Mouse (Mus musculus): ENCODE measurements around the gene Pdpr. TPM values are rescaled to one million over a fixed set of nuclear protein-coding genes. Genes with fewer than 3 reads are reported as not detected.
A peak's percentile ranks its signal among the peaks of the same experiment; 100 is the strongest.
"Not testable (repeated sequence)": the region's sequence is repeated elsewhere in the genome, so short reads cannot be mapped to it uniquely, and the experiment has no call there.

Gene Pdpr
- total and polyA plus RNA-seq, 3 experiments: 8.3 to 11.6 (median 8.3) TPM

DNA sequence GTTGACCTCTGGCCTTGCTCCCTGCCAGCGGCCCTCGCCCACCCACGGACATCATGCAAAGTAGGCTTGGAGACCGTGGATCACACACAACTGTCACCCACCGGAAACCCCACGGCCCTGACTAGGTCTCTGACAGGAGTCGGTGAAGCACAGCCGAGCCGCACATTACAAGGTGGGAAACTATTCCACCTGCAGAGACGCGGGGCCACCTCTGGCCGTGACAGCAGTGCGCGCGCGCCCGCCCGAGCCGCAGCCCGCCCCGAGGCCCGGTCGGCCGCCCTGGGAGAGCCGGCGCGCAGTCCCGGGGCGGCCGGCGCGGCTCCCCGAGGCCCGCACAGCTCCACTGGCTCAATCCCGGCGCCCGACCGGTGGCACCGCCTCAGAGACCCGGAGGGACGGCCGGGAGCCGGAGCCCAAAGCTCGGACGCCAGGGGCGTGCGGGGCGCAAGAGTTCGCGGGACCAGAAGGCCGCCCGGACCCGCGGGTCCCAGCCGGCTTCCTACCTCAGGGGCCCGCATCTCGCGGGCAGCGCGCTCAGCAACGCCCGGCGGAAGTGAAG, 50.5 kb downstream of the Pdpr start:
- peak overlapping the region; percentile 45 to 74 (median 51) for H3K4me3 ChIP-seq (replicated peaks in 1 of 3; ENCODE audit: low read depth in 2 of 3, low read length in 2 of 3, poor library complexity in 1 of 3)
- dilution Hi-C loops (cut with MboI; ENCODE audit: extremely low pct_ligation_motif_present, extremely low pct_unique_long_range_greater_than_20kb, low sequenced_read_pairs): not testable (repeated sequence)

DNA sequence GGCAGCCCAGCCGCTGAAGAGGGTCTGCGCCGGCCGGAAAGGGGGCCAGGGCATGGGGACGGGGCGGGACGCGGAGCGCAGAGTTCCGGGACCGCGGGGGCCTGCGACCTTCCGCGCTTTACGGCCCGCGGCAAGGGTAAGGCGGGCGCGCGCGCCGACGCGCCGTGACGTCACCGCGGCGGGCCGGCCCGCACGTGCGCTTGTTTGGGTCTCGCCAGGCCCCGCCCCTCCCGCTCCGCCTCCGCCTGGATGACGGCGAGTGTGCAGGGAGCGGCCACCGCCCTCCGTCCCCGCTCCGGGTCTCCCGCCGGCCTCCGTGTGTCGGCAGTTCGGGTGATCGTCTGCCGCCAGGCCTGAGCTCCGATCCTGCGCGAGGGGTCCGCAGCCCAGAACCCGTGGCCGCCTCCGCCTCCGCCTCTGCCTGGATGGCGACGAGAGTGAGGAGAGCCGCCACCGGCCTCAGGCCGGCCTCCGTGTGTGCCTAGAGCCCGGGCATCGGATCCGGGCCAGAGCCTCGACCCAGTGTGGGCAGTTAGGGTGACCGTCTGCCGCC, 51.1 kb downstream of the Pdpr start:
- H3K4me1 ChIP-seq (ENCODE audit: control insufficient read depth in 1 of 2, insufficient read depth in 2 of 2): peaks cover 0 to 27% of the 10 kb centered on the region in 2 experiments; a peak in 2 of 4 replicates
- in situ Hi-C loops (cut with MboI; ENCODE audit: low pct_ligation_motif_present, low pct_unique_long_range_greater_than_20kb, low sequenced_read_pairs); dilution Hi-C loops (cut with MboI; ENCODE audit: extremely low pct_ligation_motif_present, extremely low pct_unique_long_range_greater_than_20kb, low sequenced_read_pairs); H3K9me3 ChIP-seq (replicated peaks; ENCODE audit: low read length); H3K27me3 ChIP-seq (replicated peaks); H3K27ac ChIP-seq (ENCODE audit: insufficient read depth, low read depth): not testable (repeated sequence)
- TF ChIP-seq SIN3A (IDR thresholded peaks at IDR 0.05; ENCODE audit: low read length) (peak; percentile 83), ELF1 (IDR thresholded peaks at IDR 0.05; ENCODE audit: low read depth, low read length) (peak; percentile 77), HCFC1 (IDR thresholded peaks at IDR 0.05; ENCODE audit: low read depth, low read length) (peak; percentile 50), MXI1 (IDR thresholded peaks at IDR 0.05; ENCODE audit: low read depth, low read length) (peak; percentile 80; the same call in 1 of the 2 replicates), NRF1 (IDR thresholded peaks at IDR 0.05; ENCODE audit: low read depth, low read length) (peak; percentile 56), TCF12 (IDR thresholded peaks at IDR 0.05; ENCODE audit: low read depth, low read length) (peak; percentile 37; the same call in 1 of the 2 replicates), ZMIZ1 (IDR thresholded peaks at IDR 0.05; ENCODE audit: low read depth, low read length) (0 out of 2 replicates have a peak, but pooled peaks have one; percentile 16), BHLHE40 (IDR thresholded peaks at IDR 0.05; ENCODE audit: low read depth, low read length) (peak; percentile 96), MAX (IDR thresholded peaks at IDR 0.05; ENCODE audit: low read length) (peak; percentile 78)
- peak overlapping the region; percentile 89 for H3K4me2 ChIP-seq (ENCODE audit: insufficient read depth, low read depth, poor library complexity, severe bottlenecking)
- peak overlapping the region; percentile 48 to 74 (median 51) for H3K4me3 ChIP-seq (replicated peaks in 1 of 3; ENCODE audit: low read depth in 2 of 3, low read length in 2 of 3, poor library complexity in 1 of 3)
- DNase-seq (ENCODE audit: extremely low read depth): peak; percentile 81
- H3K79me2 ChIP-seq (replicated peaks; ENCODE audit: control insufficient read depth, extremely low read depth, insufficient read depth, poor library complexity, severe bottlenecking): peaks cover 16% of the 10 kb centered on the region
- H3K36me3 ChIP-seq (replicated peaks in 1 of 2; ENCODE audit: control insufficient read depth in 1 of 2, insufficient read depth in 1 of 2, low read length in 1 of 2): peaks cover 0 to 14% of the 10 kb centered on the region in 2 experiments
- peak overlapping the region; percentile 57 for H3K9ac ChIP-seq (ENCODE audit: insufficient read depth, low read depth)

More for the DNA sequence above, 50.5 kb downstream of the Pdpr start:
- H3K27ac ChIP-seq (ENCODE audit: insufficient read depth, low read depth); H3K9me3 ChIP-seq (replicated peaks; ENCODE audit: low read length); H3K27me3 ChIP-seq (replicated peaks); in situ Hi-C loops (cut with MboI; ENCODE audit: low pct_ligation_motif_present, low pct_unique_long_range_greater_than_20kb, low sequenced_read_pairs): not testable (repeated sequence)
- peaks cover 0 to 27% of the 10 kb centered on the region in 2 experiments; a peak in 2 of 4 replicates for H3K4me1 ChIP-seq (ENCODE audit: control insufficient read depth in 1 of 2, insufficient read depth in 2 of 2)
- H3K79me2 ChIP-seq (replicated peaks; ENCODE audit: control insufficient read depth, extremely low read depth, insufficient read depth, poor library complexity, severe bottlenecking): peaks cover 16% of the 10 kb centered on the region
- H3K36me3 ChIP-seq (replicated peaks in 1 of 2; ENCODE audit: control insufficient read depth in 1 of 2, insufficient read depth in 1 of 2, low read length in 1 of 2): peaks cover 0 to 20% of the 10 kb centered on the region in 2 experiments
- DNase-seq (ENCODE audit: extremely low read depth): peak; percentile 14
- peak overlapping the region; percentile 36 for H3K9ac ChIP-seq (ENCODE audit: insufficient read depth, low read depth)
- H3K4me2 ChIP-seq (ENCODE audit: insufficient read depth, low read depth, poor library complexity, severe bottlenecking): peak overlapping the region; percentile 99
- TF ChIP-seq POLR2A (IDR thresholded peaks at IDR 0.05; ENCODE audit: low read depth, low read length): peak; percentile 31; the same call in 1 of the 2 replicates

DNA sequence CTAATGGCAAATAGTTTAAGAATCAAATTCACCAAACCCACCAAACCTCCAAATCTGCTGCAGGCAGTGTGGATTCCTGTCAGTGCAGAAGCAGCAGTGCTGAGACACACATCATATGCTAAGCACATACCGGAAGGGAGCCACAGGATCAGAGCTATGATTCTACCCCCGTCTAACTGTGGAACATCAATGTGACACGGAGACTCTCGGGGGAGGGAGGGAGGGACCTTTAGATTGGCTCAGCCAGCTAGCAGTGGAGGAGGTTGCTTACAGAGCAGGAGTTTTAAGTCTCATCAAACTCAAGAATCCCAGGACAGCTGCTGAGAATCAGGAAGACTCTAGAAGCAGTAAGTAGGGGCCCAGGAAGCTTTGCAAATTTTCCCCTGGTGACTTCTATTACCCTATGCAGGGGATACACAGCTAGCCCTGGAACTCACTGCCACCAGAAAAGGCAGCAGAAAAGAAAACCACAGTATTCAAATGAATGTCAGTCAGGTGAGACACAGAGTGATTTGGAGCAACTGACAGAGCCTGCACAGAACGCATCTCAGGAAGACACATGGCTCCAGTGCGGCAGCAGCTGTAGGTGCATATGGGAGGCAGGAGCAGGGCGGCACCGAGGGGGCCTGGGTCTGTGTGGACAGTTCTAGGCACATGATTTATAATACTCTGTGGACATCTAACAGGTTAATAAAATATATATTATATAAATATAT, 61.4 kb downstream of the Pdpr start:
- H3K9ac ChIP-seq (ENCODE audit: insufficient read depth, low read depth): no peak overlapping the region; the same call in 1 of the 2 replicates
- no peak overlapping the region for H3K4me3 ChIP-seq (replicated peaks in 1 of 3; ENCODE audit: low read depth in 2 of 3, low read length in 2 of 3, poor library complexity in 1 of 3)
- dilution Hi-C loops (cut with MboI; ENCODE audit: extremely low pct_ligation_motif_present, extremely low pct_unique_long_range_greater_than_20kb, low sequenced_read_pairs) (no loop called here), in situ Hi-C loops (cut with MboI; ENCODE audit: low pct_ligation_motif_present, low pct_unique_long_range_greater_than_20kb, low sequenced_read_pairs) (no loop called here)
- H3K27me3 ChIP-seq (replicated peaks): no peaks in the 10 kb centered on the region
- peak; percentile 81 for DNase-seq (ENCODE audit: extremely low read depth)
- H3K36me3 ChIP-seq (replicated peaks in 1 of 2; ENCODE audit: control insufficient read depth in 1 of 2, insufficient read depth in 1 of 2, low read length in 1 of 2): peaks cover 37 to 74% of the 10 kb centered on the region in 2 experiments
- peak overlapping the region; percentile 79 for H3K4me2 ChIP-seq (ENCODE audit: insufficient read depth, low read depth, poor library complexity, severe bottlenecking)
- peak overlapping the region; percentile 61; the same call in 1 of the 2 replicates for H3K27ac ChIP-seq (ENCODE audit: insufficient read depth, low read depth)
- H3K9me3 ChIP-seq (replicated peaks; ENCODE audit: low read length): no peaks in the 10 kb centered on the region
- H3K4me1 ChIP-seq (ENCODE audit: control insufficient read depth in 1 of 2, insufficient read depth in 2 of 2): peaks cover 8 to 36% of the 10 kb centered on the region in 2 experiments
- no peaks in the 10 kb centered on the region for H3K79me2 ChIP-seq (replicated peaks; ENCODE audit: control insufficient read depth, extremely low read depth, insufficient read depth, poor library complexity, severe bottlenecking)
- no peak for TF ChIP-seq NELFE (IDR thresholded peaks at IDR 0.05; ENCODE audit: low read depth, low read length)
- no peak for TF ChIP-seq TCF12 (IDR thresholded peaks at IDR 0.05; ENCODE audit: low read depth, low read length)
- TF ChIP-seq USF2 (conservative IDR thresholded peaks at IDR 0.05; ENCODE audit: low read depth, low read length): no peak
- no peak for TF ChIP-seq ELF1 (IDR thresholded peaks at IDR 0.05; ENCODE audit: low read depth, low read length)
- no peak for TF ChIP-seq CHD1 (IDR thresholded peaks at IDR 0.05; ENCODE audit: low read depth, low read length)
- TF ChIP-seq CTCF (conservative IDR thresholded peaks at IDR 0.05 in 1 of 2, IDR thresholded peaks at IDR 0.05 in 1 of 2; ENCODE audit: low read depth in 2 of 2, low read length in 2 of 2): no peak
- TF ChIP-seq SIN3A (IDR thresholded peaks at IDR 0.05; ENCODE audit: low read length): peak; percentile 45; the same call in 1 of the 2 replicates
- TF ChIP-seq ETS1 (conservative IDR thresholded peaks at IDR 0.05; ENCODE audit: low read depth, low read length): peak; percentile 76
- TF ChIP-seq NRF1 (IDR thresholded peaks at IDR 0.05; ENCODE audit: low read depth, low read length): no peak
- peak; percentile 46; the same call in 1 of the 2 replicates for TF ChIP-seq MYC (IDR thresholded peaks at IDR 0.05; ENCODE audit: low read depth, low read length)
- peak; percentile 57; the same call in 1 of the 2 replicates for TF ChIP-seq MAX (IDR thresholded peaks at IDR 0.05; ENCODE audit: low read length)
- TF ChIP-seq E2F4 (IDR thresholded peaks at IDR 0.05; ENCODE audit: insufficient replicate concordance, low read depth, low read length): no peak
- TF ChIP-seq UBTF (IDR thresholded peaks at IDR 0.05; ENCODE audit: low read depth, low read length): no peak
- no peak for TF ChIP-seq ZMIZ1 (IDR thresholded peaks at IDR 0.05; ENCODE audit: low read depth, low read length)
- TF ChIP-seq PAX5 (IDR thresholded peaks at IDR 0.05; ENCODE audit: low read length): no peak
- TF ChIP-seq POLR2A (IDR thresholded peaks at IDR 0.05; ENCODE audit: low read depth, low read length): no peak
- TF ChIP-seq EP300 (IDR thresholded peaks at IDR 0.05; ENCODE audit: low read length): peak; percentile 10; the same call in 1 of the 2 replicates
- TF ChIP-seq MAFK (IDR thresholded peaks at IDR 0.05; ENCODE audit: insufficient replicate concordance, low read length): no peak
- TF ChIP-seq BHLHE40 (IDR thresholded peaks at IDR 0.05; ENCODE audit: low read depth, low read length): peak; percentile 82
